Mouse (Mus musculus) left cerebral cortex, postnatal 4 days (tissue): Measurements from ENCODE around the gene Mycn. TPM values are rescaled to one million over a fixed set of nuclear protein-coding genes. Genes with fewer than 3 reads are reported as not detected.

Experiments used
- DNase-seq: peaks from one replicate; pipeline ENCODE4 v3.0.0-alpha.2; 2022
- intact Hi-C: fragments of 180-260 bp; cut with DNase I; formaldehyde crosslinking; loops from one replicate; pipeline ENCODE4 v1.15.1; 2025
- total RNA-seq, 2 experiments: library from RNA; stranded (reverse); gene quantifications; 2 replicates each; pipeline ENCODE4 v1.2.3; 2021

The Mycn gene
- total RNA-seq = 10 to 100 TPM; 65.1 to 68.8 TPM

DNA sequence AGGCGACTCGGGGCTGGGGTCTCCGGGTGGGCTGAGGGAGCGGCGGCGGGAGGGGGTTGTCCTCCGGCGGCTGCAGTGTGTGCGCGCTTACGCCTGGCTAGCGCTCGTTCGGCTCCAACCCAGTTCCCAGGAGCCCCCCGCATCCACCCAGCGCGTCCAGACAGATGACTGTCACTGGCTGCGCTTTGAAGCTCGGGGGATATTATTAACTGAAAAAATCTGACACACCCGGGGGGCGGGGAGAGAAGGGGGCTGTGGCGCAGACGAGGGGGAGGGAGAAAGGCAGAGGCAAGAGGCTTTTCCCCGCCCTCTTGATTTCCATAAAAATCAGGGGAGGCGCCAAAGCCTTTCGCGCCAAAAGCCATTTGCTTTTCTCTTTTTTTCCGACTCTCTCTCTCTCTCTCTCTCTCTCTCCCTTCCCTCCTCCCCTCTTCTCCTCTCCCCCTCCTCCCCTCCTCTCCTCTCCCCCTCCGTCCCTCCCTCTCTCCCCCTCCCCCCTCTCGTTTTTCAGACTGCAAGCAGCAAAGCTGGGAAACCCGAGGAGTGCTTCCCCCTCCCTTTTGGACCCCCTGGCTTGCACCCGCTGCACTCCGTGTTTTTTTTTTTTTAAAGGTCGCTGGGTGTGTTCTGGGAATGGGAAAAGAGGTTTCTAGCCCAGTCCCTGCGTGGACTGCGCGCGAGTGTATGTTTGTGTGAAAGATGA is at the start of gene Mycn:
Mycn (minus strand) TSS at position 254 of the 703 bp plus-strand sequence.
- peak; percentile 96 for DNase-seq
- intact Hi-C loops = loop anchor here (1.0 to 5.0 kb wide), 3 partner anchors 268 to 615 kb away; no protein-coding TSS in a partner anchor

DNA sequence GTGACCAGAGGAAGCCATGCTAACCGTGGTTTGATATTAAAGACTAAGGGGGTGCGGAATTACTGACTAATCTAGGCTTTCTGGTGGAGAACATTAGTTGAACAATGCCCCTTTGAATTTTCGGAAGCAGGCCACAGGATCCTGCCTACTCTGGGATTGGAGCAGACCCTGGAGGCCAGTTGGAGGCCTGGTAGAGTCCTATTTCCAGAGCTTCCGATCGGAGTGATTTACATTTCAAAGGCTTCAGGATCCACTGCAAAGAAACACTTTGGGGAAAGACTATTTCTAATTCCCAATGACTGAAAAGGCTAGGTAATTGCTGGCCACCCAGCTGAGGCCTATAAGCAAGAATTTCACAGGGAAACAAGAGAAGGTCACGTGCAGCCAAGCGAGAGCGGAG is 45.7 kb upstream of the Mycn start:
- intact Hi-C loops = no loop called here

DNA sequence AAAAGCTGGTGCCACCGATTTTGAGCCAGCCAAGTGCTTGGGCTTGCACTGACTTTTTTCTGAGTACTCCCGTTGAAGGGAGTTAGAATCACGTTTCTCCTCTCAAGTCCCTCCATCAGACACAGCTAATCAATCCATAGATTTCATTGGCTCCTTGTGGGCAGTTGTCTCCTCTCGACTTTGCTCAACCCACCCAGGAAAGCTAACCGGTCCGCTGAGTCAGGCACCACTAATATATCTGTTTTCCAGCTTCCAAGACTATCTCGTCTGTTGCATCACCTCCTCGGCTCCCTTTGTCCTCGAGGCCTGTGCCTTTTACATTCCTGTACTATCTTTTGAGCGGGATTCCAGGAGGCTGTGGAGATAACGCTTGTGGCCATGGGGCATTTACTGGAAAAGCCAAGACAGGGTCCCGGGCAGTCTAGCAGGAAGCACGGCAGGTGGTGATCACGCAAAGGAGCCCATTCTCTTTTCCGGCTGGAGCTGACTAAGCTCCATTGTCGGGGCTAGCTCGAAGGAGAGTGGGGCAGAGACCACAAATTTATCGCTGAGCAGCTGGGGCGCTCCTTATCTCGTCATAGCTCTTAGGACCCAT is 45.0 kb upstream of the Mycn start:
- DNase-seq = no peak
- intact Hi-C loops = no loop called here

More for the DNA sequence above, 45.7 kb upstream of the Mycn start:
- DNase-seq = no peak

DNA sequence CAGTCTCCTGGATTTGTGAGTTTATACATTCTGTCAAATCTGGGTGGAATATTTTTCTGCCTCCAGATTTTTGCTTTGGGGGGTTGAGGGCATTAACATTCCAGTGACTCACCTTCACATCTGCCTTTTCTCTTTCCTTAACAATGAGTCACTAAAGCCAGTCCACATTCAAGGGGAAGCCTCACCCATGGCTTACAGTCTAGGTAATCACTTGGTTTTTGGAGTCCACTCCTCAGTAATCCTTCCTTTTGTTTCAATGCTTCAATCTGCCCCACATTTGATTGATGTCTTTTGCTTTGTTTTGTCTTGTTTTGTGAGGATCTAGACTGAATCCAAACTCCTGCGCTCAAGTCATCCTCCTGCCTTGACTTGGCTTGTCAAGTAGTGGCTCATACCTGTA is 41.3 kb upstream of the Mycn start:
- intact Hi-C loops = no loop called here
- DNase-seq = no peak

- peak; percentile 18 for DNase-seq
- intact Hi-C loops = no loop called here
Observed at GRCm38 (mm10) chr12:12975397-12975796, 33.7 kb upstream of the Mycn start.

- DNase-seq = no peak
- intact Hi-C loops = no loop called here
Observed at GRCm38 (mm10) chr12:12972756-12973435, 31.2 kb upstream of the Mycn start.

- DNase-seq = no peak
- intact Hi-C loops = no loop called here
Observed at GRCm38 (mm10) chr12:12967946-12968345, 26.2 kb upstream of the Mycn start.

GRCm38 (mm10) chr12:12964856-12965255 is 23.1 kb upstream of the Mycn start:
- no peak for DNase-seq
- intact Hi-C loops = no loop called here

- DNase-seq = no peak
- intact Hi-C loops = no loop called here
Observed at GRCm38 (mm10) chr12:12947606-12948005, 5.9 kb upstream of the Mycn start.

- intact Hi-C loops = loop anchor here (5.0 kb wide), 1 partner anchor 616 kb away; no protein-coding TSS in a partner anchor
- no peak for DNase-seq
Observed at GRCm38 (mm10) chr12:12943288-12943687, 1.6 kb upstream of the Mycn start.

- peak; percentile 94 for DNase-seq
- intact Hi-C loops = loop anchor here (1.0 to 5.0 kb wide), 2 partner anchors 268 to 615 kb away; no protein-coding TSS in a partner anchor
Observed at GRCm38 (mm10) chr12:12942364-12943050, 793 bp upstream of the Mycn start.

GRCm38 (mm10) chr12:12941129-12941504 is 597 bp downstream of the Mycn start:
- DNase-seq = no peak
- intact Hi-C loops = loop anchor here (2.0 to 5.0 kb wide), 2 partner anchors 518 to 614 kb away; no protein-coding TSS in a partner anchor

- intact Hi-C loops = loop anchor here (2.0 to 5.0 kb wide), 2 partner anchors 518 to 613 kb away; no protein-coding TSS in a partner anchor
- peak; percentile 74 for DNase-seq
Observed at GRCm38 (mm10) chr12:12940466-12941128, 1.1 kb downstream of the Mycn start.

GRCm38 (mm10) chr12:12939581-12940465 is 1.9 kb downstream of the Mycn start:
- intact Hi-C loops = loop anchor here (2.0 to 10.0 kb wide), 5 partner anchors 163 to 613 kb away; no protein-coding TSS in a partner anchor
- peak; percentile 57 for DNase-seq

DNA sequence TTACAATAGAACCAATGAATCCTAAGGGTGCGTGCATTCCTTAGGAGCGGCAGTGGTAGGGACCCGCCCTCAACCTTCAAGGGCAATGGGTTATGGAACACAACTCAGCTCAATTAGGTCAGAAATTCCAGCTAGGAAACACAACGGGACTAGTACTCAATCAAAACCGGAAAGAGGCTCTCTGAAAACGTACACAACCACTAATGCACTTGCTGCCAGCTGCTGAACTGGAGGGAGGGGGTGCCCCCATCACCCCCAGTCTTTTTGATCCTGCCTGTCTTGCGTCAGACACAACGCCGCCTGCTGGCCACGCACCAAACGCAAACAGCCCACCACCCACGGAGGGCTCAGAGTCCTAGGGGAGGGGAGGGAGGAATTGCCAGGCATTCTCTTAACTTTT is 2.9 kb downstream of the Mycn start:
- intact Hi-C loops = loop anchor here (2.0 to 10.0 kb wide), 3 partner anchors 162 to 316 kb away; no protein-coding TSS in a partner anchor
- peak; percentile 92 for DNase-seq

DNA sequence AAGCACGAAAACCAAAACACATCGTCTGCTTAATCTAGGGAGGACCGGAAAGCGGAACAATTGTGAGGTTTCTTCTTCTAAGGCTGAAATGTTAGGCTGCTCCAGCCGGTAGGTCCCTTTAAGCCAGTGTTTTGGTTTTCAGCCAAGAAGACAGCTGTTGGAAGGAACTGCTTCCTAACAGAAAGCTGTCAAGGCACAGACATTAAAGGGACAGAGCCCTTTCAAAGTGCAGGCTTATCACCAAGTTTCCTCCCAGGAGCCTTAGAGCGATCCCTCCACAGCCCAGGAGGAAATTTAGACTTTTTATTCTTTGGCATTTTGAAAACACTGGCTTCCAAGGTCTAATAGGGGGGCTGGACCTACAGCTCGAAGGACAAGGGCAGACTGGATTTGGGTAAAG is 3.4 kb downstream of the Mycn start:
- DNase-seq = peak; percentile 53
- intact Hi-C loops = loop anchor here (2.0 to 10.0 kb wide), 3 partner anchors 161 to 316 kb away; no protein-coding TSS in a partner anchor

DNA sequence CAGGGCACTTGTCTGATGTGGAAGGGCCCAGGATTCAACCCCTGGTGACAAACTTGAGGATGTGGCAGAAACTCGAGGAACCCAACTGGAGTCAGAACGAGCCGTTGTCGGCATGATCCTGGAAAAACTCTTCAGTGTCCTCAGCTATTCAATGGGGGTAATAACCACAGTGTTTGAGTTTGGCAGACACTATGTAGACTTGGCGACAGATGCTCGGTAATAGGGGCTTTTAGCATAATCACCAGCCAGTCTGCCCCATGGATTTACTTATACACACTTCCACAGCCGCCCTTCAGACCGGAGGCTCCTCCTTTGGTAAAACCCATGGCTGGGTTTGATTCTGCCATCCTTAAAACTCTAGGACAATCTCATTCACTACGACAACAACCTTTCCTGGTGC is 4.0 kb downstream of the Mycn start:
- intact Hi-C loops = loop anchor here (2.0 to 10.0 kb wide), 3 partner anchors 160 to 315 kb away; no protein-coding TSS in a partner anchor
- DNase-seq = no peak

DNA sequence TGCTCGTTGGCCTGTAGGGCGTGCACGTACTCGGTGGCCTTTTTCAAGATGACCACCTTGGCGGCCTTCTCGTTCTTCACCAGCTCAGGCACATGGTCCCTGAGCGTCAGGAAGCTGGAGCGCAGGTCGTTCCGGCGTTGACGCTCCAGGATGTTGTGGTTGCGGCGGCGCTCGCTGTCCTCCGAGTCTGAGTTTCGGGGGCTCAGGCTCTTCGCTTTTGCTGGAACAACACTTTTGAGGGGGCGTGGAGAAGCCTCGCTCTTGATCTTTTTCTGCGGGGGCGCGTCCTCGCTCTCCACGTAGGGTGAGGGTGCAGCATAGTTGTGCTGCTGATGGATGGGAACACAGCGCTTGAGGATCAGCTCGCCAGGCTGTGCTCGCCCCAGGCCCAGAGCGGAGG is 4.6 kb downstream of the Mycn start:
- intact Hi-C loops = loop anchor here (5.0 to 10.0 kb wide), 2 partner anchors 160 to 252 kb away; no protein-coding TSS in a partner anchor
- DNase-seq = no peak

GRCm38 (mm10) chr12:12932238-12932637 is 9.5 kb downstream of the Mycn start:
- no peak for DNase-seq
- intact Hi-C loops = loop anchor here (10.0 kb wide), 1 partner anchor 247 kb away; no protein-coding TSS in a partner anchor
